Mouse (Mus musculus) limb, embryonic 10.5 days (tissue): ENCODE data around the gene Naip2. TPM values are rescaled to one million over a fixed set of nuclear protein-coding genes. Genes with fewer than 3 reads are reported as not detected.

Source experiments
- DNase-seq: peaks from one replicate; pipeline ENCODE4 v3.0.0-alpha.2; 2017; ENCODE audit warnings: low spot score
- H3K27ac ChIP-seq: fragments of 300-500 bp; sonication (generic); 2 replicates; pipeline ENCODE4 v1.5.1; 2016; ENCODE audit warnings: mild to moderate bottlenecking
- H3K27me3 ChIP-seq: fragments of 300-500 bp; sonication (generic); 2 replicates; pipeline ENCODE4 v1.6.1; 2016; ENCODE audit warnings: low read depth, mild to moderate bottlenecking; ENCODE audit not compliant: poor library complexity, severe bottlenecking
- H3K36me3 ChIP-seq: fragments of 300-500 bp; sonication (generic); 2 replicates; pipeline ENCODE4 v1.6.1; 2016; ENCODE audit warnings: mild to moderate bottlenecking, moderate library complexity
- H3K4me1 ChIP-seq: fragments of 300-500 bp; sonication (generic); 2 replicates; pipeline ENCODE4 v1.6.1; 2016
- H3K4me3 ChIP-seq: fragments of 300-500 bp; sonication (generic); 2 replicates; pipeline ENCODE4 v1.5.1; 2016; ENCODE audit warnings: mild to moderate bottlenecking, moderate library complexity
- H3K9me3 ChIP-seq: fragments of 300-500 bp; sonication (generic); replicated peaks from 2 replicates; pipeline ENCODE4 v1.6.1; 2016; ENCODE audit warnings: mild to moderate bottlenecking
- whole genome bisulfite sequencing: fragments of 180-500 bp; shearing (Covaris S2); methylation state at CpG from one replicate; pipeline ENCODE4 v1.1.7; 2016; 5-methylcytosine and 5-hydroxymethylcytosine counted together
- polyA plus RNA-seq: library from polyadenylated mRNA; unstranded; fragments of >200 nt; fragmentation: Nextera tagmentation; extraction: Ambion mirVana; gene quantifications from 2 replicates; pipeline ENCODE4 v1.2.1, GENCODE M21; 2016

Naip2 gene
- polyA plus RNA-seq, 1 experiment from 2014 or later, result 0.16 TPM

DNA sequence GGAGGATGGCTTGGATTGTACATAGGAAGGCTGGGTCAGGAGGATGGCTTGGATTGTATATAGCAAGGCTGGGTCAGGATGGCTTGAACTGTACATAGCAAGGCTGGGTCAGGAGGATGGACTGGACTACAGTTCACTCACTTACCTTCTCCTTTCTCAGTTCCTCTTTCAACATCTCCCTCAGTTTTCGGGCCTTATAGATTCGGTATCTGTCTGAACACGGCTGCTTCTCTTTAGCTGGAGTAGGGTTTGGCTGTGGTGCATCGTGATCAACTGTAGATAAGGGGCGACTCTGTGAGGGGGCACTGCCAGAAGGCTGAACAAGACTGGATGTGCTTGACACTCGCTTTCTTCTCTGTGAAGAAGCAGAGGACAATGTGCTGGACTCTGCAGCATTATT is 103.1 kb downstream of the Naip2 start:
- peaks cover 13% of the 10 kb centered on the region for H3K4me1 ChIP-seq
- no peaks in the 10 kb centered on the region for H3K27me3 ChIP-seq
- WGBS, result 96% methylated on average over 6 of the region's 6 CpGs
- no peak overlapping the region for H3K27ac ChIP-seq
- no peak for DNase-seq
- peaks cover 55% of the 10 kb centered on the region for H3K36me3 ChIP-seq
- no peaks in the 10 kb centered on the region for H3K9me3 ChIP-seq
- no peak overlapping the region for H3K4me3 ChIP-seq

Other genes with a start within 250 kb of the Naip2 start
- gene Mccc2, start 186.5 kb downstream of the Naip2 start, polyA plus RNA-seq, result 46.0 and 48.3 TPM in 2 replicates
- 24.9 and 26.6 TPM in 2 replicates for gene Bdp1, start 98.0 kb downstream of the Naip2 start, polyA plus RNA-seq
- 144 and 175 TPM in 2 replicates for gene Serf1, start 94.1 kb downstream of the Naip2 start, polyA plus RNA-seq
- 84.8 and 91.6 TPM in 2 replicates for gene Smn1, start 77.2 kb downstream of the Naip2 start, polyA plus RNA-seq
- gene Naip5, start 44.2 kb upstream of the Naip2 start, polyA plus RNA-seq, result 0.03 and 0.06 TPM in 2 replicates
- gene Naip6, start 115.6 kb upstream of the Naip2 start, polyA plus RNA-seq, result 0.04 and 0.08 TPM in 2 replicates